Mouse (Mus musculus) gastrocnemius, postnatal 10 days (tissue): ENCODE results near the gene Eif5b. TPM values are rescaled to one million over a fixed set of nuclear protein-coding genes. Genes with fewer than 3 reads are reported as not detected.

Experiments
- total RNA-seq, 2 experiments: library from RNA; stranded (reverse); gene quantifications; 2 replicates each; pipeline ENCODE4 v1.2.3; 2021

Gene Eif5b
- total RNA-seq, 2 experiments from 2014 or later: 38.6 to 41.0 TPM

Other genes with a start within 250 kb of the Eif5b start
- 1 to 10 TPM; 2.3 to 3.3 TPM for gene Tsga10, start 131.6 kb upstream of the Eif5b start, total RNA-seq
- 1 to 10 TPM; 6.1 to 7.0 TPM for gene Lipt1, start 126.3 kb upstream of the Eif5b start, total RNA-seq
- 1 to 10 TPM; 3.0 to 6.0 TPM for gene Mitd1, start 107.6 kb upstream of the Eif5b start, total RNA-seq
- 100 to 1,000 TPM; 231 to 245 TPM for gene Mrpl30, start 107.5 kb upstream of the Eif5b start, total RNA-seq
- gene Lyg2, start 81.5 kb upstream of the Eif5b start, total RNA-seq: not detected
- gene Lyg1, start 40.3 kb upstream of the Eif5b start, total RNA-seq: not detected
- gene Txndc9, start 117 bp upstream of the Eif5b start, total RNA-seq: 10 to 100 TPM; 42.1 to 44.9 TPM
- gene Rev1, start 131.8 kb downstream of the Eif5b start, total RNA-seq: 10 to 100 TPM; 20.4 to 23.6 TPM